In genomic region chr16:20498677-20499475, GRCm38 (mm10) we compare ENCODE assay signal across 8 mouse cellular contexts. TPM values are rescaled to one million over a fixed set of nuclear protein-coding genes. Genes with fewer than 3 reads are reported as not detected.
DNase-seq lines count a peak whose midpoint lies in the region; ATAC-seq lines count a peak whose summit lies in the region.

Gene Eif2b5, plus strand, starts transcription at chr16:20498817.

- peak; percentile 83 for ATAC-seq in inflammation-experienced regulatory T-cells, adult 6 months
- ATAC-seq in megakaryocyte-erythroid progenitor cell, adult 5-6 weeks (replicated peaks; ENCODE audit: low FRiP score, low TSS enrichment, poor library complexity, severe bottlenecking), result peak; percentile 88

- intact Hi-C loops in gastrocnemius, postnatal 14 days (cut with DNase I; ENCODE audit: low total_unique reads), result no loop called here
- intact Hi-C loops in left cerebral cortex, postnatal 10 days (cut with DNase I), result no loop called here

- peak; percentile 95 to 99 for DNase-seq in adrenal gland, adult (ENCODE audit: inconsistent age in 2 of 2, low spot score in 1 of 2)
- DNase-seq in embryo, embryonic 10.5 days (ENCODE audit: low spot score), result peak; percentile 94
- DNase-seq in gastrocnemius, postnatal 14 days, result peak; percentile 90
- DNase-seq in left cerebral cortex, postnatal 10 days (ENCODE audit: extremely low spot score in 1 of 2, low spot score in 2 of 2), result peak; percentile 92 to 93
- DNase-seq in right cerebral cortex, postnatal 25 days, result peak; percentile 93
- peak; percentile 87 to 90 for DNase-seq in urinary bladder, postnatal 4 days (ENCODE audit: low spot score in 2 of 2)

RNA-seq across cellular contexts. Expression of gene Eif2b5, which starts in this region (rescaled TPM):
- total RNA-seq in gastrocnemius, postnatal 14 days (2021), result 10 to 100 TPM; 43.0 to 44.9 TPM
- polyA plus RNA-seq in inflammation-experienced regulatory T-cells, adult 6 months (2017; shearing (Covaris generic)), result 10 to 100 TPM; 13.1 to 19.0 (median 14.8) TPM
- total RNA-seq in left cerebral cortex, postnatal 10 days (2021), result 10 to 100 TPM; 61.4 to 66.7 TPM
- total RNA-seq in megakaryocyte-erythroid progenitor cell, adult 5-6 weeks (2014; fragmentation: Nextera tagmentation), result 80.8 and 82.4 TPM in 2 replicates
- 108 TPM in 2 replicates for total RNA-seq in megakaryocyte-erythroid progenitor cell, adult 5-6 weeks (2017)

Comparison
In these comparisons a context has a peak if more than half of its experiments do, and no peak if none do; other contexts are left out.
1. Peak in every context shown above with its lines: DNase-seq and ATAC-seq.